Mouse (Mus musculus) liver, embryonic 13.5 days (tissue): Measurements from ENCODE around the gene Glcci1. TPM values are rescaled to one million over a fixed set of nuclear protein-coding genes. Genes with fewer than 3 reads are reported as not detected.

Experiments
- ATAC-seq: fragments of 200-750 bp; cut with Nextera tagmentation; 2 replicates; pipeline ENCODE4 v1.8.0; 2017; ENCODE audit warnings: low read depth, mild to moderate bottlenecking, moderate number of reproducible peaks, moderate library complexity
- DNase-seq: peaks from one replicate; pipeline ENCODE4 v3.0.0; 2022
- H3K27ac ChIP-seq: fragments of 300-500 bp; sonication (generic); 2 replicates; pipeline ENCODE4 v1.5.1; 2015; ENCODE audit warnings: moderate library complexity, mild to moderate bottlenecking, inconsistent platforms
- H3K27me3 ChIP-seq: fragments of 300-500 bp; sonication (generic); 2 replicates; pipeline ENCODE4 v1.6.1; 2015; ENCODE audit warnings: mild to moderate bottlenecking, inconsistent platforms
- H3K36me3 ChIP-seq: fragments of 300-500 bp; sonication (generic); 2 replicates; pipeline ENCODE4 v1.6.1; 2015; ENCODE audit warnings: mild to moderate bottlenecking, inconsistent platforms
- H3K4me1 ChIP-seq: fragments of 300-500 bp; sonication (generic); replicated peaks from 2 replicates; pipeline ENCODE4 v1.6.1; 2015; ENCODE audit warnings: inconsistent platforms
- H3K4me2 ChIP-seq: fragments of 300-500 bp; sonication (generic); 2 replicates; pipeline ENCODE4 v1.6.1; 2015; ENCODE audit warnings: inconsistent platforms, mild to moderate bottlenecking, moderate library complexity
- H3K4me3 ChIP-seq: fragments of 300-500 bp; sonication (generic); replicated peaks from 2 replicates; pipeline ENCODE4 v1.5.1; 2015; ENCODE audit warnings: mild to moderate bottlenecking, inconsistent platforms
- H3K9ac ChIP-seq: fragments of 300-500 bp; sonication (generic); 2 replicates; pipeline ENCODE4 v1.6.1; 2015; ENCODE audit warnings: mild to moderate bottlenecking, inconsistent platforms
- H3K9me3 ChIP-seq: fragments of 300-500 bp; sonication (generic); replicated peaks from 2 replicates; pipeline ENCODE4 v1.6.1; 2016; ENCODE audit warnings: inconsistent platforms
- WGBS: fragments of 180-500 bp; shearing (Covaris S2); methylation state at CpG from one replicate; pipeline ENCODE4 v1.1.7; 2015; ENCODE audit not compliant: insufficient replicate concordance; 5-methylcytosine and 5-hydroxymethylcytosine counted together
- polyA plus RNA-seq: library from polyadenylated mRNA; unstranded; fragments of >200 nt; fragmentation: Nextera tagmentation; extraction: Ambion mirVana; gene quantifications from 2 replicates; pipeline ENCODE4 v1.2.1, GENCODE M21; 2015

The Glcci1 gene
- polyA plus RNA-seq, 1 experiment from 2014 or later, result 1.1 TPM

- Histone ChIP-seq H3K27ac (no peak overlapping the region), H3K27me3 (no peaks in the 10 kb centered on the region), H3K36me3 (no peaks in the 10 kb centered on the region), H3K4me1 (no peaks in the 10 kb centered on the region), H3K9ac (no peak overlapping the region), H3K4me2 (no peak overlapping the region), H3K4me3 (no peak overlapping the region), H3K9me3 (no peaks in the 10 kb centered on the region)
- 68% methylated on average over 4 of the region's 4 CpGs for WGBS
- ATAC-seq (no peak), DNase-seq (no peak)
Observed at GRCm38 (mm10) chr6:8638122-8638521, 128.7 kb downstream of the Glcci1 start.

- whole genome bisulfite sequencing, result 44% methylated on average over 4 of the region's 4 CpGs
- Histone ChIP-seq H3K27ac (no peak overlapping the region), H3K9me3 (no peaks in the 10 kb centered on the region), H3K36me3 (no peaks in the 10 kb centered on the region), H3K4me1 (no peaks in the 10 kb centered on the region), H3K9ac (no peak overlapping the region), H3K4me3 (no peak overlapping the region), H3K27me3 (no peaks in the 10 kb centered on the region), H3K4me2 (no peak overlapping the region)
- DNase-seq (no peak), ATAC-seq (no peak)
Observed at GRCm38 (mm10) chr6:8638899-8639298, 129.5 kb downstream of the Glcci1 start.

- Histone ChIP-seq H3K4me2 (no peak overlapping the region), H3K9ac (no peak overlapping the region), H3K27ac (no peak overlapping the region), H3K4me3 (no peak overlapping the region), H3K9me3 (no peaks in the 10 kb centered on the region), H3K4me1 (no peaks in the 10 kb centered on the region), H3K36me3 (no peaks in the 10 kb centered on the region), H3K27me3 (no peaks in the 10 kb centered on the region)
- ATAC-seq, result no peak
- DNase-seq, result no peak
- WGBS, result 30% methylated on average over 2 of the region's 2 CpGs
Observed at GRCm38 (mm10) chr6:8639526-8639925, 130.1 kb downstream of the Glcci1 start.

GRCm38 (mm10) chr6:8640863-8641262 lies 131.5 kb downstream of the Glcci1 start:
- 34% methylated on average over 5 of the region's 5 CpGs for WGBS
- Histone ChIP-seq H3K4me3 (no peak overlapping the region), H3K9me3 (no peaks in the 10 kb centered on the region), H3K4me1 (peaks cover 8% of the 10 kb centered on the region), H3K36me3 (no peaks in the 10 kb centered on the region), H3K4me2 (no peak overlapping the region), H3K27ac (no peak overlapping the region), H3K27me3 (no peaks in the 10 kb centered on the region), H3K9ac (no peak overlapping the region)
- no peak for DNase-seq
- ATAC-seq, result no peak

GRCm38 (mm10) chr6:8644703-8645102 lies 135.3 kb downstream of the Glcci1 start:
- Histone ChIP-seq H3K4me2 (no peak overlapping the region), H3K4me3 (no peak overlapping the region), H3K27me3 (no peaks in the 10 kb centered on the region), H3K9ac (no peak overlapping the region), H3K27ac (no peak overlapping the region), H3K9me3 (no peaks in the 10 kb centered on the region), H3K36me3 (no peaks in the 10 kb centered on the region), H3K4me1 (peaks cover 32% of the 10 kb centered on the region)
- no peak for DNase-seq
- ATAC-seq, result no peak
- WGBS, result 69% methylated on average over 10 of the region's 10 CpGs

GRCm38 (mm10) chr6:8645708-8646107 lies 136.3 kb downstream of the Glcci1 start:
- no peak overlapping the region for H3K9ac ChIP-seq
- DNase-seq (no peak), ATAC-seq (no peak)
- H3K27me3 ChIP-seq, result no peaks in the 10 kb centered on the region
- no peak overlapping the region for H3K27ac ChIP-seq
- WGBS, result 53% methylated on average over 2 of the region's 2 CpGs
- no peaks in the 10 kb centered on the region for H3K9me3 ChIP-seq
- no peak overlapping the region for H3K4me3 ChIP-seq
- no peak overlapping the region for H3K4me2 ChIP-seq
- H3K36me3 ChIP-seq, result no peaks in the 10 kb centered on the region
- peaks cover 32% of the 10 kb centered on the region for H3K4me1 ChIP-seq
